Mouse (Mus musculus) heart, embryonic 12.5 days (tissue): ENCODE measurements around the gene Dis3l2. TPM values are rescaled to one million over a fixed set of nuclear protein-coding genes. Genes with fewer than 3 reads are reported as not detected.

Experiments
- ATAC-seq: fragments of 200-750 bp; cut with Nextera tagmentation; 2 replicates; pipeline ENCODE4 v1.8.0; 2017; ENCODE audit warnings: moderate TSS enrichment, moderate library complexity; ENCODE audit not compliant: insufficient number of reproducible peaks, low FRiP score
- H3K27ac ChIP-seq: fragments of 300-500 bp; sonication (generic); 2 replicates; pipeline ENCODE4 v1.5.1; 2016; ENCODE audit warnings: mild to moderate bottlenecking, moderate library complexity; ENCODE audit not compliant: poor library complexity, severe bottlenecking
- H3K27me3 ChIP-seq: fragments of 300-500 bp; sonication (generic); replicated peaks from 2 replicates; pipeline ENCODE4 v1.6.1; 2016; ENCODE audit warnings: mild to moderate bottlenecking, moderate library complexity
- H3K36me3 ChIP-seq: fragments of 300-500 bp; sonication (generic); 2 replicates; pipeline ENCODE4 v1.6.1; 2016; ENCODE audit warnings: mild to moderate bottlenecking, moderate library complexity
- H3K4me1 ChIP-seq: fragments of 300-500 bp; sonication (generic); replicated peaks from 2 replicates; pipeline ENCODE4 v1.6.1; 2016; ENCODE audit warnings: mild to moderate bottlenecking
- H3K4me2 ChIP-seq: fragments of 300-500 bp; sonication (generic); 2 replicates; pipeline ENCODE4 v1.6.1; 2016; ENCODE audit warnings: mild to moderate bottlenecking, moderate library complexity
- H3K4me3 ChIP-seq: fragments of 300-500 bp; sonication (generic); 2 replicates; pipeline ENCODE4 v1.5.1; 2016; ENCODE audit warnings: mild to moderate bottlenecking
- H3K9ac ChIP-seq: fragments of 300-500 bp; sonication (generic); 2 replicates; pipeline ENCODE4 v1.6.1; 2016; ENCODE audit warnings: mild to moderate bottlenecking, moderate library complexity
- H3K9me3 ChIP-seq: fragments of 300-500 bp; sonication (generic); replicated peaks from 2 replicates; pipeline ENCODE4 v1.6.1; 2016; ENCODE audit warnings: mild to moderate bottlenecking, moderate library complexity
- WGBS: fragments of 180-500 bp; shearing (Covaris S2); methylation state at CpG from one replicate; pipeline ENCODE4 v1.1.7; 2016; 5-methylcytosine and 5-hydroxymethylcytosine counted together
- polyA plus RNA-seq: library from polyadenylated mRNA; unstranded; fragments of >200 nt; fragmentation: Nextera tagmentation; extraction: Ambion mirVana; gene quantifications from 2 replicates; pipeline ENCODE4 v1.2.1, GENCODE M21; 2016

Gene Dis3l2
- polyA plus RNA-seq: 17.0 and 18.2 TPM in 2 replicates

DNA sequence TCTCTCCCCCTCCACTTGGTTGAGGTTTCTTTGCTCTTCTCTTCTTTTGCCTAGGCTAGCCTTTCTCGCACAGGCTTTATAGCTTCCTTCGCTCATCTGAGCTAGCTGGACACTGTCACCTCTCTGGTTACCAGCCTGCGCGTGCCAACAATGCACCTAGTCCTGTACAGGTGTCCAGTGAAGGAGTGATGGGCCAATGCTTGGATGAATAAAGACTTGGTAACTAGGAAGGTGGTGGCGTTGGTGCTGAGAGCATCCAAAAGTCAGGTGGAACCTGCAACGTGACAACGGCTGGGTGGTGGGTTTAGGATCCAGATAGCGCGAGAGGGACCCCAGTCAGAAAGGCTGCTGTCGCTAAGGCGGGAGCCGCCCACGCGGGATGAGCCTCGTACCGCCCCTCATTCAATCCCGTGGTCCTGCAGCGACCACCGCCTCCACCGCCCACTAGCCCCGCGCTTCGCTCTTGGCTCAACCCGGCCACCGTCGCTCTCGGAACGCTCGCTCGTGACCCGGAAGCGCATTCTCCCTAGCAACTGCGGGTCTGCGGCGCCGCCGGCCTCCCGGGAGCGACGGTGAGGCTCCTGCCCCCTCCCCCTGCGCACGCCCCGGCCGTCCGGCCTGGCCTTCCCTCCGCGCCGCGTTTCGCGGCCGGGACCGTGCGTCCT, at the start of gene Dis3l2:
Gene Dis3l2 (plus strand): TSS at position 509 of the 665 bp plus-strand sequence.
- H3K27ac ChIP-seq: peak within 1 kb of the TSS; percentile 86
- 3% methylated on average over 51 of the region's 54 CpGs for WGBS
- H3K9me3 ChIP-seq: no peaks in the 10 kb centered on the region
- no peaks in the 10 kb centered on the region for H3K27me3 ChIP-seq
- H3K9ac ChIP-seq: peak within 1 kb of the TSS; percentile 92
- peaks cover 9% of the 10 kb centered on the region for H3K4me1 ChIP-seq
- no peaks in the 10 kb centered on the region for H3K36me3 ChIP-seq
- peak within 1 kb of the TSS; percentile 77 for H3K4me2 ChIP-seq
- peak; percentile 90 for ATAC-seq
- peak within 1 kb of the TSS; percentile 91 for H3K4me3 ChIP-seq

DNA sequence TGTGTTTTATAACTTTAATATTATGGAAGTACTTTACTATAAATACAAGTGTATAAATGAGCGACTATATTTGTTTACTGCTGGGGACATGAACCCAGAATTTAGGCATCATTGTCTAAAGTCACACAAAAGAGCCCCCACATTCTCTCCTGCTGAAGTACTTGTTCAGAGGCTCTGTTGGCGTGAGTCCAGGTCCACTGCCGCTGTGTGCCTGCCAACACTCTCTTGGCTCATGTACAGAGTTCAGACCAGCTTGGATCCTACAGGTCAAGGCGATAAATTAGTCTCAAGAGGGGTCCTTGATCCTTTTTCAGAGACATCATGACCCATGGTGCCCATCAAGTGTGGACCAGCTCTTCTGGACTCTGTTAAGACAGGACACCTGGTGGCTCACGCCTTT, 46.5 kb upstream of the Dis3l2 start:
- Histone ChIP-seq H3K4me1 (no peaks in the 10 kb centered on the region), H3K4me3 (no peak overlapping the region), H3K4me2 (no peak overlapping the region), H3K27me3 (peaks cover 11% of the 10 kb centered on the region), H3K9ac (no peak overlapping the region), H3K9me3 (peaks cover 4% of the 10 kb centered on the region; the same call in 1 of the 2 replicates), H3K27ac (no peak overlapping the region), H3K36me3 (no peaks in the 10 kb centered on the region)
- 71% methylated on average over 5 of the region's 5 CpGs for WGBS
- no peak for ATAC-seq

DNA sequence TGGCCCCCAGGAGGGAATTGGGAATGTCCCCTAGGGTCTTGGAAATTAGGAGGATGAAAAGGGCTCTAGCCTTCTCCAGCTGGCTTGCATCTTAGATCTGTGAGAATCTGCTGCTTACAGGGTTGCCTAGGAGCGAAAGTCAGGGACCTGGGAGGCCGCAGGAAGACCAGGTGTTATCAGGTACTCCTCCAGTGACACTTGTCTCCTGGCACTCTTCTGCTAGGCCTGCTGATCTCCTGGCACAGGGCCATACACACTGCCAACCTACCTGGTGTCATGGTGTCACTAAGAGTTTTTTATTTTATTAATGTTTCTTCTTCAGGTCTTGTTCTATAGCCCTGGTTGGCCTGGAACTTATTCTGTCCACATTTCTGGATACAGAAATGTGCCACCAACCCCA, 38.5 kb upstream of the Dis3l2 start:
- ATAC-seq: no peak
- Histone ChIP-seq H3K9ac (no peak overlapping the region), H3K4me2 (no peak overlapping the region), H3K36me3 (no peaks in the 10 kb centered on the region), H3K4me3 (no peak overlapping the region), H3K4me1 (peaks cover 5% of the 10 kb centered on the region), H3K9me3 (no peaks in the 10 kb centered on the region), H3K27me3 (peaks cover 54% of the 10 kb centered on the region), H3K27ac (no peak overlapping the region)
- 62% methylated on average over 2 of the region's 2 CpGs for WGBS

DNA sequence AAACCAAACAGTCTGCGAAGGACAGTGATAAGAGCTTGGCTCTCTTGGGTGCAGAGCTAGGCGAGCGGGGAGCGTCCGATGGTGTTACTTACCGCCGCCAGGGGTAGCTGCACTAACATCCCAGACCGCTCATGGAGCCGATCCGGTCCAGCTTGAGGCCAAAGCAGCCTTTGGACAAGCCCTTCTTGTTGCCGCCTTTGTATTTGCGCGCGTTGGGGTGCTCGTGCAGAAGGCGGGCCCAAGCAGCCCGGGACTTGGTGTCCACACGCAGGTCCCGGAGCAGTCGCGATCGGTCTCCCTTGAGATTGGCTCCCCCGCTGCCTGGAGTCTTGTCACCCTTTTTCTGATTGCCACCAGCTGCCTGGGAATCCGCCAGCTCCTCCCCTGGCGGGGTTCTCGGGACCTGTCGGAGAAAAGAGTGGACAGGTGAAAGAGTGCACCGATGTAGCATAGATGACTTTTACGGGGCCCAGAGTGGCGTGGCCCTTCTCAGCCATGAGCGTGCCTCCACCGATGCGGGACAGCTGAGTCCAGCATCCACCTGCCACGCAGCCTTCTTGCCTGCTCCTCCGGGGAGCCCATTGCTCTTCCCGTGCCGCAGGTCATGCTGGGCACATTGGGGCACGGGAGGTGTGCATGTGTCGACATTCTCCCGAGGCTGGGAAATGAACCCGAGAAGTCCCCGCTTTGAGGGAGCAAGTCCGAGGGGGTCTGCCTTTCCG, 33.9 kb upstream of the Dis3l2 start:
- Histone ChIP-seq H3K4me3 (peak overlapping the region; percentile 52), H3K27me3 (peaks cover 73% of the 10 kb centered on the region), H3K9ac (peak overlapping the region; percentile 52), H3K4me2 (peak overlapping the region; percentile 94), H3K4me1 (peaks cover 7% of the 10 kb centered on the region), H3K27ac (no peak overlapping the region), H3K36me3 (no peaks in the 10 kb centered on the region), H3K9me3 (no peaks in the 10 kb centered on the region)
- 2% methylated on average over 44 of the region's 44 CpGs for WGBS
- ATAC-seq: 0 out of 2 replicates have a peak, but pooled peaks have one; percentile 46

DNA sequence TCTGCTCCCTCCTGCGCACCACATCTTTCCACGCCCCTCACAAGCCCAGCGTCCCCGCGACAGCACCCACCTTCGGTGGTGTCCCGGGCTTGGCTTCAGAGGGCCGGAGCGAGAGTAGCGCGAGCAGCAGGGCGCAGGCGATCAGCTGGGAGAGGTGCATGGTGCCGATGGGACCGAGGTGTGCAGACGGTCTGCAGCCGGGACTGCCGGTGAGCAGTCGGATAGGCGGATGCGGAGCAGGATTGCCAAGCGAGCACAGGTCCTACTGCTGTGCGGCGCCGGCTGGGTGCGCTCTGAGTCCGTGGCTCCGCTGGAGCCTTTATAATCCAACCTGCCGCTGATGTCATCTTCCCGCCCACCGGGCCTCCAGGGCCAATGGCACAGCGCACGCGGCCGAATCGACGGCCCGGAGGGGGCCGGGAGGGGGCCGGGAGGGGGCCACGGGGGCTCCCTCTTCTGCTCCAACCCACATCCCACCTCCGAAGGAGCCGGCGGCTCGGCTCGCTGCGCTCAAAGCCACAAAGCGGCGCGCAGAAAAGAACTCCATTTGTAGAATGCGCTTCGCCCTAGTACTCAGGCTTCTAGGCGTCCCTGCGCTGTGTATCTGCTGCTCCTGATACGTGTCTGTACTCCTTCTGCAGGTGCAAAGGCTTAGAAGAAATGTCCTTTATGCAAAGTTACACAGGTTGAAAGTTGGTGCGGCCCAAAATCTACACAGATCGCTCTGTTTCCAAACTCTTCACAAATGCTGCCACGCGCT, 33.1 kb upstream of the Dis3l2 start, which contains the start of gene Nppc:
Gene Nppc (minus strand): TSS at position 293 of the 760 bp plus-strand sequence.
- peak within 1 kb of the TSS; percentile 52 for H3K4me3 ChIP-seq
- H3K36me3 ChIP-seq: no peaks in the 10 kb centered on the region
- peaks cover 7% of the 10 kb centered on the region for H3K4me1 ChIP-seq
- H3K9ac ChIP-seq: peak within 1 kb of the TSS; percentile 52
- peaks cover 68% of the 10 kb centered on the region for H3K27me3 ChIP-seq
- H3K27ac ChIP-seq: no peak within 1 kb of the TSS
- H3K9me3 ChIP-seq: no peaks in the 10 kb centered on the region
- peak; percentile 85; the same call in 1 of the 2 replicates for ATAC-seq
- WGBS: 5% methylated on average over 55 of the region's 59 CpGs
- peak within 1 kb of the TSS; percentile 94 for H3K4me2 ChIP-seq

DNA sequence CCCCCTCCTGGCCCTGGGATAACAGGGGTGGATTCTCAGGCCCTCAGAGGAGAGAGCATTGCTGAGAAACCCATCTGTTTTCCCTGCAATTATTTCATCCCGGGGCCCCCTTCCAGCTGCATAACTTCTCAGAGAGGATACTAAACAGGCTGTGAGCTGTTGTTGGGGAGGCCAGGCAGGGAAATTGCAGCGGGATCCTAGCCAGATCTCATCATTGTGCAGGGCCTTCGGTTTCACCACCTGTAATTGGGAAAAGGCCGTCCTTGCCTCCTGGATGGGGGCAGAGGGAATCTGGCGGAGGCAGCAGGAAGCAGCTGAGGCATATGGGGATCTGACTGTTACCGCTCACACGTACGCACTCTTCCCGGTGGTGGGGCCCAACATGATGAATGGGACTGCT, 29.2 kb upstream of the Dis3l2 start:
- no peak for ATAC-seq
- Histone ChIP-seq H3K27me3 (peaks cover 43% of the 10 kb centered on the region), H3K9me3 (no peaks in the 10 kb centered on the region), H3K27ac (no peak overlapping the region), H3K4me1 (peaks cover 7% of the 10 kb centered on the region), H3K4me2 (no peak overlapping the region), H3K4me3 (no peak overlapping the region), H3K9ac (no peak overlapping the region), H3K36me3 (no peaks in the 10 kb centered on the region)
- 66% methylated on average over 9 of the region's 9 CpGs for WGBS

DNA sequence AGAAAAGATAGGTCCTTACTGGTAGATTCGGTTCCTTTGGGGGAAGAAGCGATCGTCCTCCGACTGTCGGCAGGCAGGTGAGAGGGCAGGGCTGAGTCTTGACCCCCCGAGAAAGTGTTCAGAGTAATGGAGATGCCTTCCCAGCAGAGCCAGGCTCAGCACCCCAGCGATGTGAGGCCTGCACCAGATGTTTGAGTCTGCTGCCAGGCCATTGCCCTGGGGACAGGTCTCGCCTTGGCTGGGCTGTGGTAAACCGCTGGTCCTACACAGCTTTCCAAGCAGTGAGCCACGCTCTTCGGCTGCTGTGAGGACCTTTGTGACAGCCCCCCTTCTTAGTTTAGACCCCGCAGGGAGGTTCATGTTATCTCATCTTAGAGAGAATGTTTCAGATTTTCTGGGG, 28.5 kb upstream of the Dis3l2 start:
- Histone ChIP-seq H3K27me3 (peaks cover 37% of the 10 kb centered on the region), H3K4me2 (no peak overlapping the region), H3K4me1 (peaks cover 1% of the 10 kb centered on the region; the same call in 1 of the 2 replicates), H3K36me3 (no peaks in the 10 kb centered on the region), H3K9me3 (no peaks in the 10 kb centered on the region), H3K27ac (no peak overlapping the region), H3K9ac (no peak overlapping the region), H3K4me3 (no peak overlapping the region)
- no peak for ATAC-seq
- 79% methylated on average over 12 of the region's 12 CpGs for WGBS

DNA sequence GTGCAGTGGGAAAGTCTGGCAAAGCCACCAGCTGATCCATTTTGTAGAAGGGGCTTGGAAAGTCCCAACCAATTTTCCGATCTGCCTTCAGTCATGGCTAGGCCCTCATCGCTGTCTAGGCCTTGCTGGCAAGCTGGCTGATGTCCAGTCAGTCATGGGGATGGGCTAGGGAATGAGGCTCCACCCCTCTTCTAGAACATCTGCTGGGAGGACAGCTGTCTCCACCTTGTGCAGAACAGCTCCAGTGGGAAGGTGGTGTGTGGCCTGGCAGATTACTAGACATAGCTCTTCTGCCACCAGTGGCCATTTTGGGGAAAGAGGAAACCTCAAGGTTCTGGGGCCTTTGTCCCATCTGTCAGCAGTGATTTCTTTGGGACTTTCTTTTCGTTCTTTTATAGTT, 26.0 kb upstream of the Dis3l2 start:
- H3K9ac ChIP-seq: no peak overlapping the region
- no peak overlapping the region for H3K27ac ChIP-seq
- H3K4me3 ChIP-seq: no peak overlapping the region
- H3K36me3 ChIP-seq: no peaks in the 10 kb centered on the region
- ATAC-seq: no peak
- WGBS: 74% methylated on average over 3 of the region's 3 CpGs
- H3K27me3 ChIP-seq: peaks cover 18% of the 10 kb centered on the region
- no peaks in the 10 kb centered on the region for H3K4me1 ChIP-seq
- H3K9me3 ChIP-seq: no peaks in the 10 kb centered on the region
- no peak overlapping the region for H3K4me2 ChIP-seq

DNA sequence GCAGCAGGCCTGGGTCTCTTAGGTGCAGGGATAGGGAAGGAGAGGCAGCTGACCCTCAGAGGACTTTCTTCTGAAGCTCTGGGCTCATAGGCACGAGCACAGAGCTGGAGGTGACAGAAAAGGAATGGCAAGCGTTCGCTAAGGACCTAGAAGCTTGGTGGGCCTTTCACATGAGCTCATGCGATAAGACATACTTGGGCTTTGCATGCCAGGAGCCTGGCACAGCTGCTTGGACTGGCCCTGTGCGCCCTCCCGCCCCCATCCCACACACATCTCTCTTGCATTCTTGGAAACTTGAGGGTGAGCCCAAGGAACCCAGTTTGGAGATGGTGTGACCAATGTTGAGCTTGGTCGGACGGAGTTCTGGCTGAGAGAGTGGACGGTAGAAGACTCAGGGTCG, 24.9 kb upstream of the Dis3l2 start:
- H3K36me3 ChIP-seq: no peaks in the 10 kb centered on the region
- ATAC-seq: no peak
- no peak overlapping the region for H3K9ac ChIP-seq
- H3K27ac ChIP-seq: no peak overlapping the region
- H3K4me1 ChIP-seq: no peaks in the 10 kb centered on the region
- no peak overlapping the region for H3K4me3 ChIP-seq
- no peaks in the 10 kb centered on the region for H3K9me3 ChIP-seq
- H3K27me3 ChIP-seq: peaks cover 16% of the 10 kb centered on the region
- WGBS: 81% methylated on average over 10 of the region's 10 CpGs
- no peak overlapping the region for H3K4me2 ChIP-seq

DNA sequence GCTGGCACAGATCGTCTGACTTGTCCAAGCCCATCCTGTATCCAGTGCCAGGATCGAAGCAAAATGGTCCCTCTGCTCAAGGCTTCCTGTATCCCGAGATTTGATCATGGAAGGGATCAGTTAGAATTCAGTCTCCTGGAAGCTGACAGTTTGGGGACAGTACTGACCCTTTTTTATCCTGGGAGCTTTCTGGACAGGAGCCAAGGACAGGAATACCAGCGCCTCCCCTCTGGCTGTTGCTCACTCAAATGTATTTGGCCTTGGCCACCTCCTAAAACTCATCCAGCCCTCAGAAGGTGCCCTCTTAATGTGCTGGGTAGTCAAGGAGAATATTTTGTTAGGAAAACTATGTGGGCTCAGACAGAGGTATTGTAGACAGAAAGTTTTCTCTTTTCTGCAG, 16.4 kb upstream of the Dis3l2 start:
- no peaks in the 10 kb centered on the region for H3K9me3 ChIP-seq
- no peak overlapping the region for H3K4me3 ChIP-seq
- 70% methylated on average over 4 of the region's 4 CpGs for WGBS
- no peak overlapping the region for H3K4me2 ChIP-seq
- H3K4me1 ChIP-seq: 0 out of 2 replicates have a peak, but pooled peaks cover 2% of the 10 kb centered on the region
- ATAC-seq: no peak
- H3K27ac ChIP-seq: no peak overlapping the region
- no peaks in the 10 kb centered on the region for H3K36me3 ChIP-seq
- H3K9ac ChIP-seq: no peak overlapping the region
- H3K27me3 ChIP-seq: peaks cover 10% of the 10 kb centered on the region

DNA sequence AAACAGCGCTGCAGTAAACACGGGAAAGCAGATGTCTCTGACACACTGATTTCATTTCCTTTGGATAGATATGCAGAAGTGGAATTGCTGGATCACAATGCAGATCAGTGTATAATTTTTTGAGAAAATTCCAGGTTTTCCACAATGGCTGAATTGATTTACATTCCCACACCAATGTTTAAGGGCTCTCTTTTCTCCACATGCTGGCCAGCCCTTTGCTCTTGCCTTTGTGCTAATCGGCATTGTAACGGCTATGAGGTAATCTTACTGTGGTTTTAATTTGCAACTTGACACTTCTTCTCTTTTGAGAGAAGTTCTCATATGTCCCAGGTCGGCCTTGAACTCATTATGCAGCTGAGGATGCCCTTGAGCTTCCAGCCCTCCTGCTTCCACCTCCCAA, 12.6 kb upstream of the Dis3l2 start:
- Histone ChIP-seq H3K27ac (no peak overlapping the region), H3K36me3 (no peaks in the 10 kb centered on the region), H3K4me3 (no peak overlapping the region), H3K4me1 (0 out of 2 replicates have a peak, but pooled peaks cover 2% of the 10 kb centered on the region), H3K4me2 (no peak overlapping the region), H3K9me3 (no peaks in the 10 kb centered on the region), H3K27me3 (no peaks in the 10 kb centered on the region), H3K9ac (no peak overlapping the region)
- ATAC-seq: no peak
- 73% methylated on average over 5 of the region's 5 CpGs for WGBS
